Mouse (Mus musculus) midbrain, embryonic 12.5 days (tissue): ENCODE measurements around the gene Prkcq. TPM values are rescaled to one million over a fixed set of nuclear protein-coding genes. Genes with fewer than 3 reads are reported as not detected.

Source experiments
- ATAC-seq: fragments of 200-750 bp; cut with Nextera tagmentation; 2 replicates; pipeline ENCODE4 v1.8.0; 2017; ENCODE audit warnings: low read depth, moderate TSS enrichment, moderate library complexity; ENCODE audit not compliant: low FRiP score
- H3K27ac ChIP-seq: fragments of 300-500 bp; sonication (generic); replicated peaks from 2 replicates; pipeline ENCODE4 v1.5.1; 2016; ENCODE audit warnings: mild to moderate bottlenecking
- H3K27me3 ChIP-seq: fragments of 300-500 bp; sonication (generic); 2 replicates; pipeline ENCODE4 v1.6.1; 2016; ENCODE audit warnings: mild to moderate bottlenecking
- H3K36me3 ChIP-seq: fragments of 300-500 bp; sonication (generic); 2 replicates; pipeline ENCODE4 v1.6.1; 2016
- H3K4me1 ChIP-seq: fragments of 300-500 bp; sonication (generic); 2 replicates; pipeline ENCODE4 v1.6.1; 2016
- H3K4me2 ChIP-seq: fragments of 300-500 bp; sonication (generic); replicated peaks from 2 replicates; pipeline ENCODE4 v1.6.1; 2016; ENCODE audit warnings: mild to moderate bottlenecking, moderate library complexity
- H3K4me3 ChIP-seq: fragments of 300-500 bp; sonication (generic); 2 replicates; pipeline ENCODE4 v1.5.1; 2016; ENCODE audit warnings: mild to moderate bottlenecking
- H3K9ac ChIP-seq: fragments of 300-500 bp; sonication (generic); replicated peaks from 2 replicates; pipeline ENCODE4 v1.6.1; 2016; ENCODE audit warnings: mild to moderate bottlenecking, moderate library complexity
- H3K9me3 ChIP-seq: fragments of 300-500 bp; sonication (generic); 2 replicates; pipeline ENCODE4 v1.6.1; 2016; ENCODE audit warnings: mild to moderate bottlenecking
- WGBS: fragments of 180-500 bp; shearing (Covaris S2); methylation state at CpG from one replicate; pipeline ENCODE4 v1.1.7; 2016; 5-methylcytosine and 5-hydroxymethylcytosine counted together
- polyA plus RNA-seq: library from polyadenylated mRNA; unstranded; fragments of >200 nt; fragmentation: Nextera tagmentation; extraction: Ambion mirVana; gene quantifications from 2 replicates; pipeline ENCODE4 v1.2.1, GENCODE M21; 2016

The Prkcq gene
- polyA plus RNA-seq, 1 experiment from 2014 or later = 1.8 TPM

DNA sequence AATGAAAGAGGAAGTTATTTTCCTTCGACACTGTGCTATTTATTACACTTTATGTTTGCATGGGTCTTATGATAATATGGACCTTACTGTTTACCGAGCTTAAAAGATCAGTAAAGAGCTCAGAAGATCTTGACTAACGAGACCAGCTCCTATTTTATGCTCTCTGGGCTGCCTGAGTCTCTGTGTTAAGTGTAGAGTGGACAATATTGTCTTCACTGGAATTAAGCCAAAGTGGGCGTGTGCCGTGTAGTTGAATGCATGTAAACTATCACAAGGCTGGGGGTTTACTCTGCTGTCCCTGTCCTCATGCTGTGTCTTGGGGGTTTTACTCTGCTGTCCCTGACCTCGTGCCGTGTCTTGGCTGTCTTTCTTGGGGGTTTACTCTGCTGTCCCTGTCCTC is 107.1 kb downstream of the Prkcq start:
- ATAC-seq = no peak
- Histone ChIP-seq H3K9me3 (no peaks in the 10 kb centered on the region), H3K36me3 (no peaks in the 10 kb centered on the region), H3K4me1 (no peaks in the 10 kb centered on the region), H3K27me3 (no peaks in the 10 kb centered on the region), H3K27ac (no peak overlapping the region), H3K4me3 (no peak overlapping the region), H3K4me2 (no peak overlapping the region), H3K9ac (no peak overlapping the region)
- WGBS = 82% methylated on average over 7 of the region's 7 CpGs

DNA sequence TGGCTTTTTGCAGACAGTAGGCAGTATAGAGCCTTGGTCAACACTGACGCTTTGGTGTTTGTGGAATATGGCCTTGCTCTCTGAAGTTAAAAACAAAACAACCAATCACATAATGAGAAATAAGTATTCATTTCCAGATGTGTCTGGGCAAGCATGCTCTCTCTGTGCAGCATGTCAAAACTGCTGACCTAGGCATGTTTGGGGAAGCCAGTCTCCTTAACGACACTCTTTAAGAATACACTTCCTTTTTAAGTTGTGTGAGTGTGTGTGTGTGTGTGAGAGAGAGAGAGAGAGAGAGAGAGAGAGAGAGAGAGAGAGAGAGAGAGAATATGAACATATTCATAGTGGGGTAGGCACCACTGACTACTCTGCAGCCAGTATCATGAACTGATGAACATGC is 108.3 kb downstream of the Prkcq start:
- H3K4me2 ChIP-seq = no peak overlapping the region
- no peaks in the 10 kb centered on the region for H3K36me3 ChIP-seq
- no peaks in the 10 kb centered on the region for H3K27me3 ChIP-seq
- no peak for ATAC-seq
- no peak overlapping the region for H3K4me3 ChIP-seq
- no peak overlapping the region for H3K9ac ChIP-seq
- no peaks in the 10 kb centered on the region for H3K4me1 ChIP-seq
- H3K27ac ChIP-seq = no peak overlapping the region
- 89% methylated on average over 2 of the region's 2 CpGs for WGBS
- H3K9me3 ChIP-seq = no peaks in the 10 kb centered on the region

- no peak overlapping the region for H3K27ac ChIP-seq
- peak; percentile 57; the same call in 1 of the 2 replicates for ATAC-seq
- H3K4me3 ChIP-seq = no peak overlapping the region
- no peaks in the 10 kb centered on the region for H3K9me3 ChIP-seq
- H3K4me2 ChIP-seq = no peak overlapping the region
- H3K4me1 ChIP-seq = no peaks in the 10 kb centered on the region
- WGBS = 77% methylated on average over 18 of the region's 18 CpGs
- no peak overlapping the region for H3K9ac ChIP-seq
- no peaks in the 10 kb centered on the region for H3K27me3 ChIP-seq
- H3K36me3 ChIP-seq = no peaks in the 10 kb centered on the region
Measured at GRCm38 (mm10) chr2:11287834-11288530, 116.1 kb downstream of the Prkcq start.

DNA sequence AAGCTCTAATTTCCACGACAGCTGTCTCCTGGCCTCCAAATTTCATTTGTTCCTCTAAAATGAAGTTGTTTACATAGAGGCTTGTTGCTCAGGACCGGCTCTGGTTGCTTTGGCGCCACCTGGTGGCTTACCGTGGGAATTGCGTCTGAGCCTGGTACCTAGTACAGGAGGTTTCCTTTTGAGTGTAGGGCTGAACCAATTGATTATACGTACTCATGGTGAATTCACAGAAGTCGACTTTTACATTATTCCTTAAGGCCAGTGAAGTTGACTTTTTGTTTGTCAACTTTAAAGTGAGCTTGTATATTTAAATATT is 116.6 kb downstream of the Prkcq start:
- Histone ChIP-seq H3K9me3 (no peaks in the 10 kb centered on the region), H3K4me2 (no peak overlapping the region), H3K27ac (no peak overlapping the region), H3K4me3 (no peak overlapping the region), H3K27me3 (no peaks in the 10 kb centered on the region), H3K4me1 (no peaks in the 10 kb centered on the region), H3K9ac (no peak overlapping the region), H3K36me3 (no peaks in the 10 kb centered on the region)
- WGBS = 11% methylated on average over 7 of the region's 7 CpGs
- ATAC-seq = peak; percentile 78

- Histone ChIP-seq H3K4me3 (no peak overlapping the region), H3K9ac (no peak overlapping the region), H3K36me3 (no peaks in the 10 kb centered on the region), H3K27me3 (no peaks in the 10 kb centered on the region), H3K4me2 (no peak overlapping the region), H3K4me1 (no peaks in the 10 kb centered on the region), H3K9me3 (no peaks in the 10 kb centered on the region), H3K27ac (no peak overlapping the region)
- no peak for ATAC-seq
- 91% methylated on average over 6 of the region's 6 CpGs for WGBS
Measured at GRCm38 (mm10) chr2:11290931-11291330, 119.0 kb downstream of the Prkcq start.

DNA sequence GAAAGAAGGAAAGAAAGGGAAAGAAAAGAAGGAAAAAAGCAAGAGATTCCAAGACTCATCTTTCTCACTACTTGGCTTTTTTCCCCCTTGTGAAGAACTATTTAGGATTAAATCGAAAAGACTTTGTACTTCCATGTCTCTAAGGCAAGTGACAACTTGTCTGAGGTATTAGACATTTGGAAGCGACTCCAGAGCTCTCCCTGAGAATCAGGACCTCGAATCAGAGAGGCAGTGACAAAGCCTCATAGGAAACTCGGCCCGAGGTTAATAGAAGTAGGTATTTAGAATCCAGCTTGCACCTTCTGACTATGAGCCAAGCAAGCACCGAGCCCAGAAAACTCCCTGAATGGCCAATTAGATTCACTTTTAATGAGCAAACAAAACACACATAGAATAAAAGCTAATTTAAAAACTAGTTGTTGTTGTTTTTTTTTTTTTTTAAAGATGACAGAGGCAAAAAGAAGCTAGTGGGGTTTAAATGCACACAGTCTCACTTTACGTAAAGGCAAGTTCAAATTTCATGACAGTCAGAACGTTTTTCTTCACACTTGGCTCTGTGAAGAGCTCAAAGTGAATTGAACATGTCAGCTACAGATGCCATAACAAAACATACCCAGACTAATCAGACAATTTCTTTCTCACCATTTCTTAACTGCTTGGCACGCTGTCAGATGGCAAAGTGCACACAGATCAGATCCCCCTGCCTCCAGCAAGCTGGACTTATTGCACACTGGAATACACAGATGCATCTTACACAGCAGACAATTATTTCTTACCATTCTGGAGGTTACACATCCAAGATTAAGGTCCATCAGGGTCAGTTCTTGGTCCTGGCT is 119.9 kb downstream of the Prkcq start:
- 81% methylated on average over 9 of the region's 9 CpGs for WGBS
- Histone ChIP-seq H3K4me2 (no peak overlapping the region), H3K4me3 (no peak overlapping the region), H3K27ac (no peak overlapping the region), H3K4me1 (no peaks in the 10 kb centered on the region), H3K27me3 (no peaks in the 10 kb centered on the region), H3K9me3 (no peaks in the 10 kb centered on the region), H3K36me3 (no peaks in the 10 kb centered on the region), H3K9ac (no peak overlapping the region)
- ATAC-seq = no peak

- Histone ChIP-seq H3K4me3 (no peak overlapping the region), H3K4me1 (no peaks in the 10 kb centered on the region), H3K27me3 (no peaks in the 10 kb centered on the region), H3K9me3 (no peaks in the 10 kb centered on the region), H3K27ac (no peak overlapping the region), H3K9ac (no peak overlapping the region), H3K36me3 (no peaks in the 10 kb centered on the region), H3K4me2 (no peak overlapping the region)
- ATAC-seq = no peak
- WGBS = 86% methylated on average over 13 of the region's 13 CpGs
Measured at GRCm38 (mm10) chr2:11293144-11293543, 121.2 kb downstream of the Prkcq start.

DNA sequence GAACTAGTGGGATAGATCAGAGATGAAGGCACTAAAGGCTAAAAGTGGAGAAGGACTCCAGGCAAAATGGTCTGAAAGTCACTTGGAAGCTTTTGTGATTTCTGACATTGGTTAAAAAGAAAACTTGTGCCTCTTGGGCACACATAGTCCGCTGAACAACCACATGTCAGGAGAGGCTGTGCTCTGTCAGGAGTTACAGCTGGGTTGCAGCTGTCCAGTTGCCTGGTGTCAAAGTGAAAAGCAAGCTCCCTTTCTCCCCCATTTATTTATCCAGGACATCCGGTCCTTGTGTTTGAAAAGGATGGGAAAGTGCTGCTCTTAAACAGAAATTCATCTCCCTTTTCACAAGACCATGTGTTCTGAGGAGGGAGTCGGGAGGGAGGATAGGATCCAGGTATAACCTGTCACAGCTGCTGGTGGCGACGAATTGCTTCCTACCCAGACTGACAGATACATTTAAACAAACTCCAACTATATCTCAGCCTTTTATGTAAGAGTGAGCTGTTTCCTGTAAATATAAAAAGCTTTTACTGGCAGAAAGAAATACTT is 122.8 kb downstream of the Prkcq start:
- H3K36me3 ChIP-seq = no peaks in the 10 kb centered on the region
- H3K4me1 ChIP-seq = no peaks in the 10 kb centered on the region
- H3K27ac ChIP-seq = no peak overlapping the region
- no peak overlapping the region for H3K4me3 ChIP-seq
- H3K27me3 ChIP-seq = no peaks in the 10 kb centered on the region
- H3K9me3 ChIP-seq = no peaks in the 10 kb centered on the region
- no peak overlapping the region for H3K9ac ChIP-seq
- WGBS = 83% methylated on average over 5 of the region's 5 CpGs
- no peak overlapping the region for H3K4me2 ChIP-seq
- ATAC-seq = no peak

GRCm38 (mm10) chr2:11298811-11299210 is 126.9 kb downstream of the Prkcq start:
- Histone ChIP-seq H3K27me3 (no peaks in the 10 kb centered on the region), H3K36me3 (no peaks in the 10 kb centered on the region), H3K4me2 (no peak overlapping the region), H3K4me3 (no peak overlapping the region), H3K9ac (no peak overlapping the region), H3K9me3 (no peaks in the 10 kb centered on the region), H3K4me1 (no peaks in the 10 kb centered on the region), H3K27ac (no peak overlapping the region)
- ATAC-seq = no peak
- WGBS = 92% methylated on average over 7 of the region's 7 CpGs

- Histone ChIP-seq H3K4me1 (no peaks in the 10 kb centered on the region), H3K9me3 (no peaks in the 10 kb centered on the region), H3K27me3 (no peaks in the 10 kb centered on the region), H3K4me3 (no peak overlapping the region), H3K4me2 (no peak overlapping the region), H3K36me3 (no peaks in the 10 kb centered on the region), H3K27ac (no peak overlapping the region), H3K9ac (no peak overlapping the region)
- no peak for ATAC-seq
- WGBS = 38% methylated on average over 1 of the region's 1 CpGs
Measured at GRCm38 (mm10) chr2:11299366-11299765, 127.5 kb downstream of the Prkcq start.

DNA sequence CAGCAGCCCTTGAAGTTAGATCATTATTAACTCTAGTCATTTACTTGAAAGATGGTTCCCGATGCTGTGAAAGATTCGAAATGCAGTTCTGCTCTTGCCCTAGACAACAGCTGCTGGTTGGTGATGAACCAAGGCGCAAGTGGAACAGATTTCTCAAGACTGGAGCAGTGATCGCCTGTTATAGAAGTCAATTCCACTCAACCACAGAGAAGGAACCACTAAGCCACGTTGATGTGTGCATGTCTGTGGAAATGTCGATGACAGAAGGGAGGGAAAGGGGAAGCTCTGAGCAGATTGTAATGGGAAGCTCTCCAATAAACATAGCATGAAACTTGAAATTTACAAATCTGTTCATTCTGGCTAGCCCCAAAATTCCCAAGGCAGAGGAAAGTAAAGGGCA is 128.5 kb downstream of the Prkcq start:
- H3K9me3 ChIP-seq = no peaks in the 10 kb centered on the region
- H3K36me3 ChIP-seq = no peaks in the 10 kb centered on the region
- H3K4me2 ChIP-seq = no peak overlapping the region
- H3K4me3 ChIP-seq = no peak overlapping the region
- H3K27ac ChIP-seq = no peak overlapping the region
- no peaks in the 10 kb centered on the region for H3K4me1 ChIP-seq
- H3K27me3 ChIP-seq = no peaks in the 10 kb centered on the region
- 92% methylated on average over 6 of the region's 6 CpGs for WGBS
- no peak for ATAC-seq
- no peak overlapping the region for H3K9ac ChIP-seq

- Histone ChIP-seq H3K36me3 (no peaks in the 10 kb centered on the region), H3K9ac (no peak overlapping the region), H3K4me2 (no peak overlapping the region), H3K27me3 (no peaks in the 10 kb centered on the region), H3K9me3 (no peaks in the 10 kb centered on the region), H3K27ac (no peak overlapping the region), H3K4me1 (no peaks in the 10 kb centered on the region), H3K4me3 (no peak overlapping the region)
- WGBS = 43% methylated on average over 10 of the region's 10 CpGs
- no peak for ATAC-seq
Measured at GRCm38 (mm10) chr2:11320241-11320640, 148.3 kb downstream of the Prkcq start.
